ENCODE assay signal across 8 mouse cellular contexts in genomic region chr7:99858813-99859585, GRCm38 (mm10). TPM values are rescaled to one million over a fixed set of nuclear protein-coding genes. Genes with fewer than 3 reads are reported as not detected.
DNase-seq lines count a peak whose midpoint lies in the region; ATAC-seq and TF ChIP-seq lines count a peak whose summit lies in the region.

Gene Xrra1, plus strand, starts transcription at chr7:99859116.

- TF ChIP-seq POLR2A in brain, embryonic 14.5 days (IDR thresholded peaks at IDR 0.05; ENCODE audit: borderline replicate concordance, extremely low read depth, insufficient read depth, insufficient read length, poor library complexity, severe bottlenecking) = peak; percentile 77
- peak; percentile 84 for TF ChIP-seq POLR2A in liver, adult 2 months (IDR thresholded peaks at IDR 0.05; ENCODE audit: extremely low read depth, insufficient read depth, low read length)
- TF ChIP-seq POLR2A in myocyte (IDR thresholded peaks at IDR 0.05; ENCODE audit: insufficient read length, low read depth) = peak; percentile 87

- no peak for TF ChIP-seq CTCF in C2C12 (IDR thresholded peaks at IDR 0.05; ENCODE audit: control insufficient read depth, insufficient read depth, insufficient read length)
- no peak for TF ChIP-seq CTCF in brain, embryonic 14.5 days (IDR thresholded peaks at IDR 0.05; ENCODE audit: borderline replicate concordance, extremely low read depth, insufficient read depth, insufficient read length)
- no peak for TF ChIP-seq CTCF in liver, adult 2 months (IDR thresholded peaks at IDR 0.05; ENCODE audit: low read depth, low read length)

- WGBS in heart, embryonic 11.5 days (ENCODE audit: insufficient replicate concordance) = under 1% methylated on average over 42 of the region's 42 CpGs
- WGBS in kidney, embryonic 16.5 days = under 1% methylated on average over 42 of the region's 42 CpGs
- WGBS in liver, adult 2 months = under 1% methylated on average over 42 of the region's 42 CpGs

- H3K36me3 ChIP-seq in C2C12 (ENCODE audit: control insufficient read depth, insufficient read depth) (peaks cover 12% of the 10 kb centered on the region), myocyte (ENCODE audit: control insufficient read depth, insufficient read depth) (peaks cover 9% of the 10 kb centered on the region)
- peaks cover 32% of the 10 kb centered on the region for H3K36me3 ChIP-seq in erythroblast, embryonic 14.5 days (ENCODE audit: control insufficient read depth)
- peaks cover under 1% of the 10 kb centered on the region; the same call in 1 of the 2 replicates for H3K36me3 ChIP-seq in heart, embryonic 11.5 days (ENCODE audit: control insufficient read depth, insufficient read depth, low read length)
- H3K36me3 ChIP-seq in kidney, embryonic 16.5 days (ENCODE audit: insufficient read depth, low read length) = peaks cover 10% of the 10 kb centered on the region; the same call in 1 of the 2 replicates
- H3K36me3 ChIP-seq in liver, adult 2 months (ENCODE audit: control insufficient read depth, insufficient read depth, low read length) = peaks cover 4% of the 10 kb centered on the region
- H3K36me3 ChIP-seq in splenic B cell, adult 2 months (ENCODE audit: control insufficient read depth, insufficient read depth, low read length, poor library complexity, severe bottlenecking) = 0 out of 2 replicates have a peak, but pooled peaks cover 1% of the 10 kb centered on the region

- H3K4me1 ChIP-seq in erythroblast, embryonic 14.5 days (ENCODE audit: control insufficient read depth) = peaks cover 33% of the 10 kb centered on the region
- peaks cover 7% of the 10 kb centered on the region for H3K4me1 ChIP-seq in heart, embryonic 11.5 days (ENCODE audit: control insufficient read depth, insufficient read depth, low read length)
- H3K4me1 ChIP-seq in kidney, embryonic 16.5 days (ENCODE audit: insufficient read depth, low read length) = peaks cover 17% of the 10 kb centered on the region
- H3K4me1 ChIP-seq in liver, adult 2 months (ENCODE audit: control insufficient read depth, insufficient read depth, low read length) = peaks cover 12% of the 10 kb centered on the region

- peak within 1 kb of the TSS; percentile 98 for H3K9ac ChIP-seq in heart, embryonic 11.5 days (ENCODE audit: low read depth, low read length)
- peak within 1 kb of the TSS; percentile 91 for H3K9ac ChIP-seq in kidney, embryonic 16.5 days (replicated peaks; ENCODE audit: low read length)
- H3K9ac ChIP-seq in liver, adult 2 months (ENCODE audit: low read depth, low read length) = peak within 1 kb of the TSS; percentile 81

- H3ac ChIP-seq in C2C12 (ENCODE audit: control insufficient read depth, insufficient read length, low read depth) (peak within 1 kb of the TSS; percentile 69), myocyte (ENCODE audit: control insufficient read depth, insufficient read length) (peak within 1 kb of the TSS; percentile 30)

- no peaks in the 10 kb centered on the region for H3K9me3 ChIP-seq in erythroblast, embryonic 14.5 days (ENCODE audit: control insufficient read depth, low read length)
- H3K9me3 ChIP-seq in heart, embryonic 11.5 days (replicated peaks; ENCODE audit: control insufficient read depth, low read length) = no peaks in the 10 kb centered on the region
- no peaks in the 10 kb centered on the region for H3K9me3 ChIP-seq in kidney, embryonic 16.5 days (ENCODE audit: low read length)

- H3K4me2 ChIP-seq in heart, embryonic 11.5 days = peak within 1 kb of the TSS; percentile 85
- H3K4me2 ChIP-seq in kidney, embryonic 16.5 days (replicated peaks; ENCODE audit: low read depth, low read length) = peak within 1 kb of the TSS; percentile 95
- peak within 1 kb of the TSS; percentile 99 for H3K4me2 ChIP-seq in myocyte (ENCODE audit: low read depth)

- DNase-seq in brain, embryonic 14.5 days (ENCODE audit: low read depth) = peak; percentile 100
- peak; percentile 95 for DNase-seq in liver, adult 2 months (ENCODE audit: extremely low read depth, low read depth, low spot score)
- DNase-seq in splenic B cell, adult 2 months (ENCODE audit: low read depth, low spot score) = peak; percentile 97

- ATAC-seq in heart, embryonic 11.5 days (replicated peaks; ENCODE audit: insufficient number of reproducible peaks, low FRiP score, low TSS enrichment) = peak; percentile 98
- peak; percentile 98 for ATAC-seq in kidney, embryonic 16.5 days (ENCODE audit: low FRiP score, low TSS enrichment)

- no peaks in the 10 kb centered on the region for H3K27me3 ChIP-seq in C2C12 (ENCODE audit: control insufficient read depth, insufficient read depth, insufficient read length)
- H3K27me3 ChIP-seq in erythroblast, embryonic 14.5 days (ENCODE audit: control insufficient read depth) = peaks cover 19% of the 10 kb centered on the region
- H3K27me3 ChIP-seq in heart, embryonic 11.5 days (ENCODE audit: control insufficient read depth, insufficient read depth, low read length) = no peaks in the 10 kb centered on the region
- H3K27me3 ChIP-seq in kidney, embryonic 16.5 days (ENCODE audit: insufficient read depth, low read length) = no peaks in the 10 kb centered on the region
- no peaks in the 10 kb centered on the region for H3K27me3 ChIP-seq in liver, adult 2 months (ENCODE audit: control insufficient read depth, insufficient read depth, low read length)
- no peaks in the 10 kb centered on the region for H3K27me3 ChIP-seq in myocyte (ENCODE audit: control insufficient read depth, insufficient read depth, insufficient read length)
- H3K27me3 ChIP-seq in splenic B cell, adult 2 months (ENCODE audit: control insufficient read depth, insufficient read depth, low read length, poor library complexity, severe bottlenecking) = no peaks in the 10 kb centered on the region

- H3K79me2 ChIP-seq in C2C12 (ENCODE audit: control insufficient read depth, insufficient read depth) = peaks cover 46% of the 10 kb centered on the region
- peaks cover 20% of the 10 kb centered on the region; the same call in 1 of the 2 replicates for H3K79me2 ChIP-seq in liver, adult 2 months (ENCODE audit: control insufficient read depth, insufficient read depth, low read length)
- H3K79me2 ChIP-seq in myocyte (ENCODE audit: control insufficient read depth, insufficient read depth) = peaks cover 41% of the 10 kb centered on the region

- peaks cover 38% of the 10 kb centered on the region for H3K79me3 ChIP-seq in C2C12 (ENCODE audit: low read depth)

- H3K4me3 ChIP-seq in C2C12 (ENCODE audit: insufficient read depth, poor library complexity, severe bottlenecking) (peak within 1 kb of the TSS; percentile 60), myocyte (peak within 1 kb of the TSS; percentile 84)
- peak within 1 kb of the TSS; percentile 68 for H3K4me3 ChIP-seq in erythroblast, embryonic 14.5 days (replicated peaks)
- peak within 1 kb of the TSS; percentile 96 for H3K4me3 ChIP-seq in heart, embryonic 11.5 days (ENCODE audit: low read depth, low read length)
- H3K4me3 ChIP-seq in kidney, embryonic 16.5 days (ENCODE audit: low read length) = peak within 1 kb of the TSS; percentile 88
- peak within 1 kb of the TSS; percentile 71 for H3K4me3 ChIP-seq in liver, adult 2 months (ENCODE audit: insufficient read depth, low read depth, low read length)

- peak within 1 kb of the TSS; percentile 59; the same call in 1 of the 2 replicates for H3K27ac ChIP-seq in heart, embryonic 11.5 days (ENCODE audit: low read depth, low read length)
- H3K27ac ChIP-seq in kidney, embryonic 16.5 days (ENCODE audit: low read length) = 0 out of 2 replicates have a peak within 1 kb of the TSS, but pooled peaks have one; percentile 52
- peak within 1 kb of the TSS; percentile 45 for H3K27ac ChIP-seq in liver, adult 2 months (replicated peaks; ENCODE audit: insufficient read depth, low read depth, low read length)

TF ChIP-seq in C2C12, 6 proteins besides CTCF, POLR2A, EP300 and RAD21:
- TF ChIP-seq MAX (IDR thresholded peaks at IDR 0.05) (peak; percentile 85), MYOG (IDR thresholded peaks at IDR 0.05; ENCODE audit: control insufficient read depth, extremely low read depth, insufficient read length) (no peak), MYOD1 (IDR thresholded peaks at IDR 0.05; ENCODE audit: control insufficient read depth, insufficient read length, low read depth) (no peak), USF1 (IDR thresholded peaks at IDR 0.05; ENCODE audit: low read depth) (peak; percentile 96), FOSL1 (IDR thresholded peaks at IDR 0.05; ENCODE audit: insufficient read depth, low read length, poor library complexity, severe bottlenecking) (no peak), CEBPB (IDR thresholded peaks at IDR 0.05; ENCODE audit: low read depth) (no peak)
TF ChIP-seq in C2C12: peak in this region for 2.

TF ChIP-seq in myocyte, 11 proteins besides CTCF, POLR2A, EP300 and RAD21:
- TF ChIP-seq POLR2AphosphoS2 (IDR thresholded peaks at IDR 0.05; ENCODE audit: insufficient read length, low read depth) (peak; percentile 81), MAX (IDR thresholded peaks at IDR 0.05; ENCODE audit: low read depth) (no peak), MYOD1 (IDR thresholded peaks at IDR 0.05; ENCODE audit: control insufficient read depth in 1 of 3, insufficient read length in 2 of 3, low read depth in 2 of 3) (peak in 1 of 3 experiments; percentile 19), USF1 (IDR thresholded peaks at IDR 0.05; ENCODE audit: low read depth) (peak; percentile 98), CEBPB (IDR thresholded peaks at IDR 0.05; ENCODE audit: insufficient read depth, poor library complexity, severe bottlenecking) (no peak), TCF3 (IDR thresholded peaks at IDR 0.05; ENCODE audit: insufficient read length, low read depth) (no peak)
TF ChIP-seq in myocyte: peak in this region for 3.

RNA-seq across cellular contexts. Expression of gene Xrra1, which starts in this region (rescaled TPM):
- polyA plus RNA-seq in C2C12 (2012; fragmentation: generic; extraction: Trizol) (0.11 TPM), myocyte (2012; fragmentation: generic; extraction: Trizol) (0.31 TPM)
- polyA plus RNA-seq in brain, embryonic 14.5 days (2012; rRNA removed) = 0.55 and 0.67 TPM in 2 replicates
- polyA plus RNA-seq in erythroblast, embryonic 14.5 days (2012) = 0.03 TPM in 1 of 2 replicates, not detected in the other
- 0.23 and 0.49 TPM in 2 replicates for polyA plus RNA-seq in heart, embryonic 11.5 days (2014; fragmentation: Nextera tagmentation; extraction: Ambion mirVana)
- polyA plus RNA-seq in kidney, embryonic 16.5 days (2015; fragmentation: Nextera tagmentation; extraction: Ambion mirVana) = 0.26 TPM in 2 replicates
- 0.13 TPM in 1 of 2 replicates, not detected in the other for total RNA-seq in liver, adult 2 months (2014; rRNA removed)
- polyA plus RNA-seq in liver, adult 2 months (2012; rRNA removed) = not detected in 2 replicates

Comparison
In these comparisons a context has a peak if more than half of its experiments do, and no peak if none do; other contexts are left out.
1. Peak in every context shown above with its lines: DNase-seq, ATAC-seq, H3K4me3 ChIP-seq and H3K27ac ChIP-seq.
2. Peak in DNase-seq in brain, embryonic 14.5 days; RNA of the gene not detected or under 1 TPM.
3. Peak in ATAC-seq, H3K4me3 ChIP-seq, H3K27ac ChIP-seq, H3K9ac ChIP-seq and H3K4me2 ChIP-seq in heart, embryonic 11.5 days; RNA of the gene not detected or under 1 TPM.
4. Peak in ATAC-seq, H3K4me3 ChIP-seq, H3K27ac ChIP-seq, H3K9ac ChIP-seq and H3K4me2 ChIP-seq in kidney, embryonic 16.5 days; RNA of the gene not detected or under 1 TPM.
5. Peak in DNase-seq, H3K4me3 ChIP-seq, H3K27ac ChIP-seq and H3K9ac ChIP-seq in liver, adult 2 months; RNA of the gene not detected or under 1 TPM.